ENCODE assay signal across 10 mouse cellular contexts in genomic region chr2:52386037-52386436, GRCm38 (mm10). TPM values are rescaled to one million over a fixed set of nuclear protein-coding genes. Genes with fewer than 3 reads are reported as not detected.
DNase-seq lines count a peak whose midpoint lies in the region; ATAC-seq lines count a peak whose summit lies in the region.
"Had no signal": no experiment of that assay in that cellular context is flagged by ENCODE, and none has a peak within 500 bp of the region (broad histone marks: within the 10 kb centered on the region; RNA-seq: fewer than 3 reads in every experiment).

No protein-coding gene starts in this region.

- 0 out of 2 replicates have a peak overlapping the region, but pooled peaks have one; percentile 23 for H3K4me2 ChIP-seq in intestine, embryonic 15.5 days (replicated peaks)
- no peak overlapping the region for H3K4me2 ChIP-seq in hindbrain, embryonic 11.5 days (replicated peaks; ENCODE audit: low read depth, low read length)

- no peak for ATAC-seq in intestine, embryonic 15.5 days
- no peak for ATAC-seq in hindbrain, embryonic 11.5 days (ENCODE audit: low FRiP score)

- H3K9ac ChIP-seq in intestine, embryonic 15.5 days = no peak overlapping the region
- no peak overlapping the region for H3K9ac ChIP-seq in hindbrain, embryonic 11.5 days (ENCODE audit: low read depth, low read length)

- H3K4me1 ChIP-seq in intestine, embryonic 15.5 days (replicated peaks) = no peaks in the 10 kb centered on the region
- no peaks in the 10 kb centered on the region for H3K4me1 ChIP-seq in hindbrain, embryonic 11.5 days (replicated peaks; ENCODE audit: control insufficient read depth, insufficient read depth, low read length)

- H3K27me3 ChIP-seq in intestine, embryonic 15.5 days (replicated peaks) = no peaks in the 10 kb centered on the region
- no peaks in the 10 kb centered on the region for H3K27me3 ChIP-seq in hindbrain, embryonic 11.5 days (ENCODE audit: control insufficient read depth, insufficient read depth, low read length)

- no peaks in the 10 kb centered on the region for H3K36me3 ChIP-seq in intestine, embryonic 15.5 days
- no peaks in the 10 kb centered on the region for H3K36me3 ChIP-seq in hindbrain, embryonic 11.5 days (ENCODE audit: control insufficient read depth, insufficient read depth, low read length)

- no peak overlapping the region; the same call in 1 of the 2 replicates for H3K27ac ChIP-seq in intestine, embryonic 15.5 days
- no peak overlapping the region for H3K27ac ChIP-seq in hindbrain, embryonic 11.5 days (ENCODE audit: low read depth, low read length)

- no peaks in the 10 kb centered on the region for H3K9me3 ChIP-seq in intestine, embryonic 15.5 days
- no peaks in the 10 kb centered on the region for H3K9me3 ChIP-seq in hindbrain, embryonic 11.5 days (ENCODE audit: control insufficient read depth, low read length)

- peak; percentile 20 for DNase-seq in adrenal gland, adult 2 months
- DNase-seq in adrenal gland, postnatal 4 days (ENCODE audit: low spot score in 2 of 2) = no peak
- DNase-seq in ovary, adult 18-20 months (ENCODE audit: low spot score) = peak; percentile 53
- DNase-seq in ovary, postnatal 14 days (ENCODE audit: low spot score) = no peak
- peak; percentile 19 for DNase-seq in yolk sac, embryonic 10.5 days (ENCODE audit: low spot score)
- DNase-seq in right cerebral cortex, postnatal 25 days = no peak
- DNase-seq in hindbrain, embryonic 11.5 days (ENCODE audit: low spot score) = no peak
- DNase-seq: cerebellum, adult 9-11 months; thymus, postnatal 36 days had no signal

- no peak overlapping the region for H3K4me3 ChIP-seq in intestine, embryonic 15.5 days (replicated peaks)
- no peak overlapping the region for H3K4me3 ChIP-seq in hindbrain, embryonic 11.5 days (ENCODE audit: low read depth, low read length)

- WGBS in intestine, embryonic 15.5 days = 31% methylated on average over 7 of the region's 7 CpGs
- WGBS in hindbrain, embryonic 11.5 days = 79% methylated on average over 7 of the region's 7 CpGs

RNA-seq across cellular contexts. Expression of gene Neb, which starts 7.8 kb away (rescaled TPM):
- 10 to 100 TPM in 1 of 2 experiments, under 1 TPM in 1; 0.55 to 18.6 TPM for total RNA-seq in adrenal gland, adult 2 months (2021)
- 0.59 and 0.65 TPM in 2 replicates for polyA plus RNA-seq in adrenal gland, adult 2 months (2012; rRNA removed)
- total RNA-seq in adrenal gland, postnatal 4 days (2021) = 10 to 100 TPM; 23.2 to 73.6 TPM
- polyA plus RNA-seq in intestine, embryonic 15.5 days (2015; fragmentation: Nextera tagmentation; extraction: Ambion mirVana) = 0.59 and 1.4 TPM in 2 replicates
- 3.7 and 4.2 TPM in 2 replicates for polyA plus RNA-seq in hindbrain, embryonic 11.5 days (2014; fragmentation: Nextera tagmentation; extraction: Ambion mirVana)

RNA-seq across cellular contexts. Expression of gene Arl5a, which starts 38.7 kb away (rescaled TPM):
- total RNA-seq in adrenal gland, adult 2 months (2021) = 10 to 100 TPM; 43.1 to 53.7 TPM
- polyA plus RNA-seq in adrenal gland, adult 2 months (2012; rRNA removed) = 4.4 and 5.6 TPM in 2 replicates
- total RNA-seq in adrenal gland, postnatal 4 days (2021) = 10 to 100 TPM; 46.1 to 50.9 TPM
- 33.3 and 36.4 TPM in 2 replicates for polyA plus RNA-seq in intestine, embryonic 15.5 days (2015; fragmentation: Nextera tagmentation; extraction: Ambion mirVana)
- polyA plus RNA-seq in hindbrain, embryonic 11.5 days (2014; fragmentation: Nextera tagmentation; extraction: Ambion mirVana) = 61.1 and 78.3 TPM in 2 replicates

Comparison
In these comparisons a context has a peak if more than half of its experiments do, and no peak if none do; other contexts are left out.
1. DNase-seq: peak in adrenal gland, adult 2 months (single experiment), ovary, adult 18-20 months (single experiment) and yolk sac, embryonic 10.5 days (single experiment); none in adrenal gland, postnatal 4 days (0 of 2), ovary, postnatal 14 days (single experiment), right cerebral cortex, postnatal 25 days (single experiment) and hindbrain, embryonic 11.5 days (single experiment).